Mouse (Mus musculus) kidney, adult 18-20 months (tissue): ENCODE measurements at regions not wholly inside any gene's neighbourhood (a gene's known extent, or its start where the extent isn't known, plus 50 kb on each side); places are given as distances from the start of the nearest gene placed in this dataset.

Experiments
- DNase-seq: peaks from one replicate; pipeline ENCODE4 v3.0.0; 2021

GRCm38 (mm10) chr5:144621967-144622366, 76.3 kb downstream of the Nptx2 start:
- DNase-seq: no peak

GRCm38 (mm10) chr5:144623358-144623757, 77.7 kb downstream of the Nptx2 start:
- no peak for DNase-seq

- DNase-seq: no peak
These were observed 86.6 kb downstream of the Nptx2 start for GRCm38 (mm10) chr5:144632295-144632694.

DNA sequence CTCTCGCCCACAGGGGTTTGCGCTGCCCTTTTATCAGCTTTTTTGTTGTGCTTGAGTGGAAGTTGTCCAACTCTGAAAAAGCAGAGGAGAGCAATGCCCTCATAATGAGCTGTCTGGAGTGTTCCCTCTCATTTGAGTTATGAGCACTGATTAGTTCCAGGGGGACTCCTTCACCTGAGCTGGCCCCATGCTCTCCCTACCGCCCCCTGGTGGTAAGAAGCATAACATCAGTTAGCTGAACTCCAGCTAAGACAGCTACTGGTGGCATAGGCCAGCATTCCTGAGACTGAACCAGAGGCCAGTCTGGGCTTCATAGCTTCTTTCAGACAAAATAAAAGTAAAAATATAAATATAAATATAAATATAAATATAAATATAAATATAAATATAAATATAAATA, 92.9 kb downstream of the Nptx2 start:
- peak; percentile 15 for DNase-seq

GRCm38 (mm10) chr5:144639639-144640038, 93.9 kb downstream of the Nptx2 start:
- DNase-seq: no peak

DNA sequence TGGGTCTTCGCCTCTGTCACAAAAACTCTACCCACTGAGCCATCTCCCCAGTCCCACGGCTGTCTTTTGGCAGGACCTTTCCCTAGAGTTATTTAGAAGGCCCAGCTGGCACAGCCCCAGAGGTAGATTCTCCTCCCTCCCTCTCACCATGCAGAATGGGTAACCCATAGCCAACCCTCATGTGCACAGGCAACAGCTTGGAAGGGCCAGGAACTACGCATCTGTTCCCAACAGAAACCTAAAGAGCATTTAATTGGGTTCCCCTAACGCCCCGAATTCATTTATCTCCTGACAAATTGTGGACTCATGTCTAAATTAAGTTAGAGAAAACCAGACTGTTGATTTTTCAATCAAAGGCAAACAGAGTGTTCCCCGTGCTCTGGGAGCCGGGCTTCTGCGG, 97.1 kb downstream of the Nptx2 start:
- no peak for DNase-seq

- no peak for DNase-seq
These were observed 97.7 kb downstream of the Nptx2 start for GRCm38 (mm10) chr5:144643438-144643837.

DNA sequence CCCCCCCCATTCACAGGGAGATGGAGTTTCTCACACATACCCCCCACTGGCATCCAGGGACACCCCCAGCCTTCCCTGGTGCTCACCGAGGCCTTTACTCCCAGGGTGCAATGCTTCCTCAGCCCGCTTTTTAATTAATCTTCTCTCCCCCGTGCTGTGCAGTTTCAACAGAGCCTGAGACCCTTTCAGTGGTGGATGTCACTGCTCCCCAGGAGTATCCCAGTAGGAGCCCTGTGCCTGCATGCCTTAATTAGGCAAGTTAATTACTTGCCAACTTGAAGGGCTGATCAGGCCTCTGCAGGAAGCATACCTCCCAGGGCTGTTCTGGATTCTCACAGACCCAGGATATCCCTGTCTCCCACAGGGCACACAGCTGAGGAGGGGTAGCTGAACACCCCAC, 99.7 kb downstream of the Nptx2 start:
- DNase-seq: no peak

DNA sequence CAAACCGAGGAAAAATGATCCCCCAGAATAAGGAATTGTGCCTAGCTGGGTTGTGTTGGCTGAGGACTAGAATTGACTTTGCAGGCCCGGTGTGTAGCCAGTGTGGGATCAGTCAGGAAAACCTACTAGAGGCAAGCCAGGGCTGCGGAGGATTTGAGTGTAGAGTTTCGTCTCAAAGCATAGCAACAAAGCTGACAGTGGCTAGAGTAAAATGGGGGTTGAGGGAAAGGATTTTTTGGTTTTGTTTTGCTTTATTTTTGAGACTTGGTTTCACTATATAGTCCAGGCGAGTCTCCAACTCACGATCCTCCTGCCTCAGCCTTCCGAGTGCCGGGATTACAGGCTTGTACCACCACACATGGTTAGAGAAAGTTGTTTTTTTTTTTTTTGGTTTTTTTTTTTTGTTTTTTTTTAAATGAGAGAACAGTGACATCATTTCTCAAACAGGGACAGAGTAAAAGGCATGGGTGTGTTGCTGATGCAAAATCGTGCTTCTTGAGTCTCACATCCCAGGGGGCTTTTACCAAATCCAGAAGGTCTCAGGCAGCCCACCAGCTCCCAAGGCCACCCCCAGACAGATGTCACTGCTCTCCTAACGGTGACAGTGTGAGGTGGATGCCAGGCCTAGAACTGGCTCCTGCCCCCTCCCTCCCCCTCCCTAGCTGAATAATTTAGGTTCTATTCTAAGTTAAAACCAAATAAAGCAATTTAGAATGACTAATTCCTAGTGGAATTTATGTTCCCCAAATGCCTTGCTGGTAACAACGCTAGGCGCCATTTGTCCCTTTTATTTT, 101.8 kb downstream of the Nptx2 start:
- no peak for DNase-seq

DNA sequence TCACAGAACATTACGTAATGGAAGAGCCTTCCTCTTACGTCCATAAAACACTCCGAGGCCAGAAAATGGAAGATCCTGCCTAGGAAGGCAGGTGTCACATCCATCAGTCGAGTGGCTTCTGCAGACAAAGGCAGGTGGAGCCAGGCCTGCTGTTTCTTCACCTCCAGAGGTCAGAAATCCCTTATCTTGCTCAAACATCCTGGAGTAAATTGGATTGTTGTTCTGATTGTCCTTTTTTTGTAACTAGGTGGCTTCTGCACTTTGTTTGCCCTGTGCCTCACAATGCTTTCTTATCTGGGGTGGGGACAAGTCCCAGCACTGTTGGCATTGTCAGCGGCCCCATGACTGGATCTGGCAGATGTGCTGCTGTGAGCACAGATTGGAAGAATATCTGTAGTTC, 106.5 kb downstream of the Nptx2 start:
- DNase-seq: peak; percentile 5

GRCm38 (mm10) chr5:144662031-144662430, 99.6 kb downstream of the Tmem130 start:
- DNase-seq: no peak

- DNase-seq: no peak
These were observed 97.6 kb downstream of the Tmem130 start for GRCm38 (mm10) chr5:144663981-144664380.

DNA sequence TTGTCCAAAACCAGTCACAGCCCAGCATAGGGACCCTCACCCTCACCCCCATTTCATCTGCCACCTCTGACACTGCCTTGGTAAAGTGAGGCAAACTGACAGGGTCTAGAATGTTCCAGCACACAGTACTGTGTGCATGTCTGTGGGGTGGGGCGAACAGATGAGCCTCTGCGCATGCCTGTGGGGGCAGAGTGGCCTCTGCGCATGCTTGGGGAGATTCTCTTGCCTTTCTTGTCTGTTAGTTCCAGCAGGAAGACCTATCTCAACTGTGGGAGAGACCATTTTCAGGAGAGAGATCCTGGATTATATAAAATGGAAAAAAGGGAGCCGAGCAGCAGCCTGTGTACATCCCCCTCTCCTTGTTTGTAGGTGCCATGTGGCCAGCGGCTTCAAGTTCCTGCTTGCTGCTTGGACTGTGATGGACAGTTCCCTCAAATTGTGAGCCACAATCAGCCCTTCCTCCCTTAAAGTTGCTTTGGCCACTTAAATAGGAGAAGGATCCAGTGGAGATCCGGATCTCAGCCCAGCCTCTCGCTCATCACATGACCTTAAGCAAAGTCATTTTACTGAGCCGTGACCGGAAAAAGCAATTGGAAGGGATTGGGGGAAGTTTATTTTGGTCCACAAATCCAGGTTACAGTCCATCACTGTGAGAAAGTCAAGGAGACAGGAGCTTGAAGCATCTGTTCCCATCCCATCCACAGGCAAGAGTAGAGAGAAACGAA, 96.9 kb downstream of the Tmem130 start:
- no peak for DNase-seq

GRCm38 (mm10) chr5:144668060-144668459, 93.6 kb downstream of the Tmem130 start:
- no peak for DNase-seq

GRCm38 (mm10) chr5:144678815-144679750, 82.5 kb downstream of the Tmem130 start:
- no peak for DNase-seq

DNA sequence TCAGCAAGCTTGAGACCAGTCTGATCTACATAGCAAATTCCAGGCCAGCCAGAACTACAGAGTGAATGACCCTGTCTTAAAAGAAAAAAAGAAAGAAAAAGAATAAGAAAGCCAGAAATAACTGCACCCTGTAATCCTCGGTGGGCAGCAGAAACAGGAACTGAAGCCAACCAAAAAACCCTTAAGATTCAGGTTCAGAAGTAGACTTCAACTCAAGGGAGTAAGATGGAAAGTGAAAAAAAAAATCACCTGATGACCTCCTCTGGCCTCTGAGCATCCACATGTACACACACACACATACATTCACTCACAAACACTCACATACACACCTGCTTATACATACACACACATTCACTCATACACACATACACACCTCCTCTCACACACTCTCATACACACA, 77.4 kb downstream of the Tmem130 start:
- no peak for DNase-seq
